Mouse (Mus musculus): ENCODE measurements around the gene Npdc1. TPM values are rescaled to one million over a fixed set of nuclear protein-coding genes. Genes with fewer than 3 reads are reported as not detected.

The Npdc1 gene
- total RNA-seq, 2 experiments from 2014 or later: 14.9 to 16.9 TPM

GRCm38 (mm10) chr2:25371764-25372643 is 27.1 kb upstream of the Npdc1 start, which contains the start of gene Sapcd2:
Sapcd2 (plus strand) TSS chr2:25372321.
- Histone ChIP-seq H3K27ac (peak within 1 kb of the TSS; percentile 43), H3K4me3 (peak within 1 kb of the TSS; percentile 77)
- intact Hi-C loops (cut with DNase I): no loop called here
- DNase-seq: peak; percentile 90
- no peak for TF ChIP-seq CTCF (IDR thresholded peaks at IDR 0.05)

GRCm38 (mm10) chr2:25372644-25373391 is 26.3 kb upstream of the Npdc1 start:
- Histone ChIP-seq H3K4me3 (peak overlapping the region; percentile 77), H3K27ac (no peak overlapping the region)
- TF ChIP-seq CTCF (IDR thresholded peaks at IDR 0.05): no peak
- intact Hi-C loops (cut with DNase I): no loop called here
- DNase-seq: no peak

GRCm38 (mm10) chr2:25373431-25373830 is 25.7 kb upstream of the Npdc1 start:
- no peak for DNase-seq
- Histone ChIP-seq H3K27ac (no peak overlapping the region), H3K4me3 (no peak overlapping the region)
- intact Hi-C loops (cut with DNase I): no loop called here
- TF ChIP-seq CTCF (IDR thresholded peaks at IDR 0.05): no peak

GRCm38 (mm10) chr2:25376589-25376988 is 22.6 kb upstream of the Npdc1 start:
- Histone ChIP-seq H3K27ac (no peak overlapping the region), H3K4me3 (no peak overlapping the region)
- DNase-seq: peak; percentile 69
- intact Hi-C loops (cut with DNase I): loop anchor here (2.0 kb wide), 2 partner anchors 24 to 50 kb away; no protein-coding TSS in a partner anchor
- peak; percentile 81 for TF ChIP-seq CTCF (IDR thresholded peaks at IDR 0.05)

GRCm38 (mm10) chr2:25384492-25384891 is 14.7 kb upstream of the Npdc1 start:
- H3K4me3 ChIP-seq: no peak overlapping the region
- H3K27ac ChIP-seq: no peak overlapping the region
- no peak for TF ChIP-seq CTCF (IDR thresholded peaks at IDR 0.05)
- intact Hi-C loops (cut with DNase I): no loop called here
- no peak for DNase-seq

GRCm38 (mm10) chr2:25391266-25391665 is 7.9 kb upstream of the Npdc1 start:
- intact Hi-C loops (cut with DNase I): no loop called here
- TF ChIP-seq CTCF (IDR thresholded peaks at IDR 0.05): no peak
- DNase-seq: no peak
- no peak overlapping the region for H3K4me3 ChIP-seq
- H3K27ac ChIP-seq: no peak overlapping the region

- intact Hi-C loops (cut with DNase I): no loop called here
- H3K4me3 ChIP-seq: no peak overlapping the region
- peak; percentile 77 for DNase-seq
- peak overlapping the region; percentile 79 for H3K27ac ChIP-seq
- no peak for TF ChIP-seq CTCF (IDR thresholded peaks at IDR 0.05)
Observed at GRCm38 (mm10) chr2:25394281-25395221, 4.6 kb upstream of the Npdc1 start.

GRCm38 (mm10) chr2:25395721-25396596 is 3.2 kb upstream of the Npdc1 start, which contains the start of gene Entpd2:
Entpd2 (plus strand) TSS chr2:25395874.
- TF ChIP-seq CTCF (IDR thresholded peaks at IDR 0.05): peak; percentile 30; the same call in 1 of the 2 replicates
- peak; percentile 63 for DNase-seq
- peak within 1 kb of the TSS; percentile 79 for H3K4me3 ChIP-seq
- H3K27ac ChIP-seq: peak within 1 kb of the TSS; percentile 79
- intact Hi-C loops (cut with DNase I): no loop called here

- TF ChIP-seq CTCF (IDR thresholded peaks at IDR 0.05): no peak
- DNase-seq: peak; percentile 76
- peak overlapping the region; percentile 79 for H3K4me3 ChIP-seq
- intact Hi-C loops (cut with DNase I): no loop called here
- peak overlapping the region; percentile 79 for H3K27ac ChIP-seq
Observed at GRCm38 (mm10) chr2:25396597-25396983, 2.6 kb upstream of the Npdc1 start.

- Histone ChIP-seq H3K27ac (peak overlapping the region; percentile 79), H3K4me3 (peak overlapping the region; percentile 79)
- no peak for DNase-seq
- TF ChIP-seq CTCF (IDR thresholded peaks at IDR 0.05): no peak
- intact Hi-C loops (cut with DNase I): no loop called here
Observed at GRCm38 (mm10) chr2:25397010-25397409, 2.1 kb upstream of the Npdc1 start.

- no peak for TF ChIP-seq CTCF (IDR thresholded peaks at IDR 0.05)
- Histone ChIP-seq H3K4me3 (peak overlapping the region; percentile 79), H3K27ac (no peak overlapping the region)
- intact Hi-C loops (cut with DNase I): no loop called here
- DNase-seq: no peak
Observed at GRCm38 (mm10) chr2:25398065-25398464, 1.1 kb upstream of the Npdc1 start.

Measured in gastrocnemius, adult 2 months (tissue).